24 mouse cellular contexts compared by ENCODE assay signal in the genomic region with DNA sequence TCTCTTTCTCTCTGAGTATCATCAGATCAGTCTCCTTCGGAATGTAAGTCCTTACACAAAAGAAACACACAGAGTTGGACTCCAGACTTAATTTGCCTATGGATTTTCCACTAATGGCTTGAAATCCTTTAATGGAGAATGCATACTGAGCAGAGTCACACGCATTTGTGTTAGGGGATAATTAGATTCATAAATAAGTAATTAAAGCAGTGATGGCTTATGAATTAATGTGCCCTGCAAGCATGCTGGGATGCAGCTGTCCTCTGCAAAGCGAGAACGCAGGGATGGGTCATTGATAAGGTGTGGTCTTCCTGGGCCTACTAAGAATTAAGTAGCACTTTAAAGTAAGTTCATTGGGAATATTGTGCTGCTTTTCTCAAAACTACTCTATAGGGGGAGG.
DNase-seq lines count a peak whose midpoint lies in the region; ATAC-seq lines count a peak whose summit lies in the region.
"Had no signal": no experiment of that assay in that cellular context is flagged by ENCODE, and none has a peak within 500 bp of the region (broad histone marks: within the 10 kb centered on the region; RNA-seq: fewer than 3 reads in every experiment).

No protein-coding gene starts in this region.

- H3K4me3 ChIP-seq in hindbrain, embryonic 14.5 days (replicated peaks; ENCODE audit: low read length) = no peak overlapping the region
- H3K4me3 ChIP-seq in hindbrain, embryonic 10.5 days = no peak overlapping the region
- no peak overlapping the region for H3K4me3 ChIP-seq in neural tube, embryonic 13.5 days
- H3K4me3 ChIP-seq: embryonic facial prominence, embryonic 12.5 days; embryonic facial prominence, embryonic 15.5 days; forebrain, embryonic 13.5 days; hindbrain, embryonic 15.5 days; intestine, embryonic 15.5 days had no signal

- H3K27ac ChIP-seq in hindbrain, embryonic 14.5 days = no peak overlapping the region
- H3K27ac ChIP-seq in hindbrain, embryonic 10.5 days = no peak overlapping the region
- peak overlapping the region; percentile 47 for H3K27ac ChIP-seq in neural tube, embryonic 13.5 days (replicated peaks)
- H3K27ac ChIP-seq: embryonic facial prominence, embryonic 12.5 days; embryonic facial prominence, embryonic 15.5 days; forebrain, embryonic 13.5 days; hindbrain, embryonic 15.5 days; intestine, embryonic 15.5 days had no signal

- no peak for ATAC-seq in hindbrain, embryonic 14.5 days (ENCODE audit: low FRiP score)
- peak; percentile 27; the same call in 1 of the 2 replicates for ATAC-seq in neural tube, embryonic 13.5 days (ENCODE audit: low read depth)
- ATAC-seq: CD4-positive, CD25-positive, alpha-beta regulatory T cell, adult 4 months; forebrain, embryonic 13.5 days; intestine, embryonic 15.5 days had no signal

- peaks cover 6% of the 10 kb centered on the region; the same call in 1 of the 2 replicates for H3K4me1 ChIP-seq in hindbrain, embryonic 14.5 days (replicated peaks; ENCODE audit: control insufficient read depth, insufficient read depth, low read length)
- no peaks in the 10 kb centered on the region for H3K4me1 ChIP-seq in hindbrain, embryonic 10.5 days (replicated peaks)
- peaks cover 6% of the 10 kb centered on the region; the same call in 1 of the 2 replicates for H3K4me1 ChIP-seq in neural tube, embryonic 13.5 days (replicated peaks)
- H3K4me1 ChIP-seq: embryonic facial prominence, embryonic 12.5 days; embryonic facial prominence, embryonic 15.5 days; forebrain, embryonic 13.5 days; hindbrain, embryonic 15.5 days; intestine, embryonic 15.5 days had no signal

- peak; percentile 44 for DNase-seq in heart, adult 11 months
- DNase-seq in heart, postnatal 25 days (ENCODE audit: low spot score) = no peak
- peak; percentile 54 for DNase-seq in hindbrain, embryonic 14.5 days (ENCODE audit: low spot score)
- no peak for DNase-seq in hindbrain, embryonic 10.5 days (ENCODE audit: low spot score)
- DNase-seq in neural tube, embryonic 10.5 days (ENCODE audit: extremely low spot score, low spot score) = no peak
- peak; percentile 32 for DNase-seq in retina, postnatal 1 day
- DNase-seq in cerebellum, adult 9-10 months = no peak
- DNase-seq: adrenal gland, adult 2 months; adrenal gland, postnatal 14 days; cerebellum, adult 18-20 months; cerebellum, adult 9-11 months; cerebellum, postnatal 25 days; gastrocnemius, postnatal 10 days; gastrocnemius, postnatal 36 days; heart, postnatal 36 days; kidney, adult 11 months had no signal

- no peak overlapping the region for H3K4me2 ChIP-seq in hindbrain, embryonic 14.5 days (replicated peaks)
- H3K4me2 ChIP-seq in neural tube, embryonic 13.5 days = no peak overlapping the region
- H3K4me2 ChIP-seq: embryonic facial prominence, embryonic 12.5 days; embryonic facial prominence, embryonic 15.5 days; forebrain, embryonic 13.5 days; heart, embryonic 11.5 days; hindbrain, embryonic 15.5 days; intestine, embryonic 15.5 days had no signal

- H3K27me3 ChIP-seq in hindbrain, embryonic 14.5 days (ENCODE audit: control insufficient read depth, insufficient read depth, low read length) = no peaks in the 10 kb centered on the region
- no peaks in the 10 kb centered on the region for H3K27me3 ChIP-seq in hindbrain, embryonic 10.5 days (ENCODE audit: insufficient read depth, poor library complexity, severe bottlenecking)
- H3K27me3 ChIP-seq in neural tube, embryonic 13.5 days = no peaks in the 10 kb centered on the region
- H3K27me3 ChIP-seq: embryonic facial prominence, embryonic 12.5 days; embryonic facial prominence, embryonic 15.5 days; forebrain, embryonic 13.5 days; hindbrain, embryonic 15.5 days; intestine, embryonic 15.5 days had no signal

- 0 out of 2 replicates have a peak, but pooled peaks cover 4% of the 10 kb centered on the region for H3K9me3 ChIP-seq in hindbrain, embryonic 14.5 days (ENCODE audit: control insufficient read depth, low read length)
- no peaks in the 10 kb centered on the region for H3K9me3 ChIP-seq in hindbrain, embryonic 10.5 days
- H3K9me3 ChIP-seq in neural tube, embryonic 13.5 days = no peaks in the 10 kb centered on the region
- H3K9me3 ChIP-seq: embryonic facial prominence, embryonic 12.5 days; embryonic facial prominence, embryonic 15.5 days; hindbrain, embryonic 15.5 days; intestine, embryonic 15.5 days had no signal

- WGBS in hindbrain, embryonic 14.5 days = 40% methylated on average over 4 of the region's 4 CpGs
- WGBS in hindbrain, embryonic 10.5 days = 81% methylated on average over 4 of the region's 4 CpGs
- WGBS in neural tube, embryonic 13.5 days = 40% methylated on average over 4 of the region's 4 CpGs

- H3K36me3 ChIP-seq in hindbrain, embryonic 14.5 days (replicated peaks; ENCODE audit: control insufficient read depth, insufficient read depth) = no peaks in the 10 kb centered on the region
- H3K36me3 ChIP-seq in hindbrain, embryonic 10.5 days = no peaks in the 10 kb centered on the region
- H3K36me3 ChIP-seq in neural tube, embryonic 13.5 days = no peaks in the 10 kb centered on the region
- H3K36me3 ChIP-seq: embryonic facial prominence, embryonic 12.5 days; embryonic facial prominence, embryonic 15.5 days; hindbrain, embryonic 15.5 days; intestine, embryonic 15.5 days had no signal

- no peak overlapping the region for H3K9ac ChIP-seq in hindbrain, embryonic 14.5 days
- H3K9ac ChIP-seq in neural tube, embryonic 13.5 days = no peak overlapping the region
- H3K9ac ChIP-seq: embryonic facial prominence, embryonic 12.5 days; embryonic facial prominence, embryonic 15.5 days; forebrain, embryonic 13.5 days; hindbrain, embryonic 15.5 days; intestine, embryonic 15.5 days had no signal

- intact Hi-C loops in heart, postnatal 25 days (cut with DNase I) = no loop called here

Comparison
In these comparisons a context has a peak if more than half of its experiments do, and no peak if none do; other contexts are left out.
1. DNase-seq: peak in heart, adult 11 months (single experiment), hindbrain, embryonic 14.5 days (single experiment) and retina, postnatal 1 day (single experiment); none in heart, postnatal 25 days (single experiment), hindbrain, embryonic 10.5 days (single experiment), neural tube, embryonic 10.5 days (single experiment) and cerebellum, adult 9-10 months (single experiment).